Mouse (Mus musculus): ENCODE results near the gene Coro2b. TPM values are rescaled to one million over a fixed set of nuclear protein-coding genes. Genes with fewer than 3 reads are reported as not detected.

Coro2b gene
- polyA plus RNA-seq, 1 experiment from 2014 or later = 11.1 TPM

GRCm38 (mm10) chr9:62543878-62544277, 7.0 kb upstream of the Coro2b start:
- ATAC-seq (ENCODE audit: low read depth) (no peak), DNase-seq (ENCODE audit: low spot score) (no peak)

GRCm38 (mm10) chr9:62541606-62542005, 4.8 kb upstream of the Coro2b start:
- Histone ChIP-seq H3K4me1 (ENCODE audit: control insufficient read depth, insufficient read depth, low read length) (peaks cover 7% of the 10 kb centered on the region; the same call in 1 of the 2 replicates), H3K9me3 (ENCODE audit: control insufficient read depth, low read length) (no peaks in the 10 kb centered on the region), H3K9ac (ENCODE audit: low read depth, low read length) (no peak overlapping the region), H3K27ac (replicated peaks; ENCODE audit: low read depth, low read length) (no peak overlapping the region), H3K27me3 (replicated peaks; ENCODE audit: control insufficient read depth, insufficient read depth, low read length) (no peaks in the 10 kb centered on the region), H3K4me3 (ENCODE audit: low read depth, low read length) (no peak overlapping the region), H3K36me3 (ENCODE audit: control insufficient read depth, insufficient read depth, low read length) (no peaks in the 10 kb centered on the region), H3K4me2 (ENCODE audit: low read depth, low read length) (no peak overlapping the region)
- ATAC-seq (ENCODE audit: low read depth) (no peak), DNase-seq (ENCODE audit: low spot score) (no peak)
- WGBS = 63% methylated on average over 10 of the region's 10 CpGs

More at GRCm38 (mm10) chr9:62543878-62544277, 7.0 kb upstream of the Coro2b start:
- Histone ChIP-seq H3K27me3 (replicated peaks; ENCODE audit: control insufficient read depth, insufficient read depth, low read length) (no peaks in the 10 kb centered on the region), H3K4me1 (ENCODE audit: control insufficient read depth, insufficient read depth, low read length) (0 out of 2 replicates have a peak, but pooled peaks cover 3% of the 10 kb centered on the region), H3K9me3 (ENCODE audit: control insufficient read depth, low read length) (no peaks in the 10 kb centered on the region), H3K27ac (replicated peaks; ENCODE audit: low read depth, low read length) (no peak overlapping the region), H3K36me3 (ENCODE audit: control insufficient read depth, insufficient read depth, low read length) (no peaks in the 10 kb centered on the region), H3K4me2 (ENCODE audit: low read depth, low read length) (no peak overlapping the region), H3K4me3 (ENCODE audit: low read depth, low read length) (no peak overlapping the region), H3K9ac (ENCODE audit: low read depth, low read length) (no peak overlapping the region)
- WGBS = 93% methylated on average over 4 of the region's 4 CpGs

GRCm38 (mm10) chr9:62541182-62541581, 4.3 kb upstream of the Coro2b start:
- Histone ChIP-seq H3K9ac (ENCODE audit: low read depth, low read length) (no peak overlapping the region), H3K27ac (replicated peaks; ENCODE audit: low read depth, low read length) (peak overlapping the region; percentile 72; the same call in 1 of the 2 replicates), H3K4me1 (ENCODE audit: control insufficient read depth, insufficient read depth, low read length) (peaks cover 9% of the 10 kb centered on the region; the same call in 1 of the 2 replicates), H3K4me3 (ENCODE audit: low read depth, low read length) (no peak overlapping the region), H3K36me3 (ENCODE audit: control insufficient read depth, insufficient read depth, low read length) (no peaks in the 10 kb centered on the region), H3K27me3 (replicated peaks; ENCODE audit: control insufficient read depth, insufficient read depth, low read length) (no peaks in the 10 kb centered on the region), H3K9me3 (ENCODE audit: control insufficient read depth, low read length) (no peaks in the 10 kb centered on the region), H3K4me2 (ENCODE audit: low read depth, low read length) (no peak overlapping the region)
- ATAC-seq (ENCODE audit: low read depth) (no peak; the same call in 1 of the 2 replicates), DNase-seq (ENCODE audit: low spot score) (peak; percentile 70)
- 41% methylated on average over 8 of the region's 8 CpGs for WGBS

GRCm38 (mm10) chr9:62540736-62541135, 3.9 kb upstream of the Coro2b start:
- peak overlapping the region; percentile 72; the same call in 1 of the 2 replicates for H3K27ac ChIP-seq (replicated peaks; ENCODE audit: low read depth, low read length)

GRCm38 (mm10) chr9:62540166-62540565, 3.3 kb upstream of the Coro2b start:
- ATAC-seq (ENCODE audit: low read depth) = no peak
- Histone ChIP-seq H3K9ac (ENCODE audit: low read depth, low read length) (no peak overlapping the region), H3K27me3 (replicated peaks; ENCODE audit: control insufficient read depth, insufficient read depth, low read length) (no peaks in the 10 kb centered on the region), H3K4me2 (ENCODE audit: low read depth, low read length) (no peak overlapping the region), H3K27ac (replicated peaks; ENCODE audit: low read depth, low read length) (peak overlapping the region; percentile 72), H3K9me3 (ENCODE audit: control insufficient read depth, low read length) (no peaks in the 10 kb centered on the region), H3K36me3 (ENCODE audit: control insufficient read depth, insufficient read depth, low read length) (no peaks in the 10 kb centered on the region), H3K4me3 (ENCODE audit: low read depth, low read length) (no peak overlapping the region), H3K4me1 (ENCODE audit: control insufficient read depth, insufficient read depth, low read length) (peaks cover 15% of the 10 kb centered on the region)
- WGBS = 78% methylated on average over 9 of the region's 9 CpGs
- no peak for DNase-seq (ENCODE audit: low spot score)

More at GRCm38 (mm10) chr9:62540736-62541135, 3.9 kb upstream of the Coro2b start:
- H3K9ac ChIP-seq (ENCODE audit: low read depth, low read length) = no peak overlapping the region
- no peak overlapping the region for H3K4me3 ChIP-seq (ENCODE audit: low read depth, low read length)
- ATAC-seq (ENCODE audit: low read depth) (peak; percentile 6; the same call in 1 of the 2 replicates), DNase-seq (ENCODE audit: low spot score) (peak; percentile 79)
- H3K36me3 ChIP-seq (ENCODE audit: control insufficient read depth, insufficient read depth, low read length) = no peaks in the 10 kb centered on the region
- 28% methylated on average over 9 of the region's 10 CpGs for WGBS
- H3K4me1 ChIP-seq (ENCODE audit: control insufficient read depth, insufficient read depth, low read length) = peaks cover 14% of the 10 kb centered on the region
- no peaks in the 10 kb centered on the region for H3K27me3 ChIP-seq (replicated peaks; ENCODE audit: control insufficient read depth, insufficient read depth, low read length)
- H3K9me3 ChIP-seq (ENCODE audit: control insufficient read depth, low read length) = no peaks in the 10 kb centered on the region
- H3K4me2 ChIP-seq (ENCODE audit: low read depth, low read length) = no peak overlapping the region

GRCm38 (mm10) chr9:62539251-62539711, 2.4 kb upstream of the Coro2b start:
- no peak overlapping the region for H3K27ac ChIP-seq (replicated peaks; ENCODE audit: low read depth, low read length)
- H3K9me3 ChIP-seq (ENCODE audit: control insufficient read depth, low read length) = no peaks in the 10 kb centered on the region
- H3K4me3 ChIP-seq (ENCODE audit: low read depth, low read length) = no peak overlapping the region
- H3K4me2 ChIP-seq (ENCODE audit: low read depth, low read length) = no peak overlapping the region
- no peaks in the 10 kb centered on the region for H3K36me3 ChIP-seq (ENCODE audit: control insufficient read depth, insufficient read depth, low read length)
- H3K27me3 ChIP-seq (replicated peaks; ENCODE audit: control insufficient read depth, insufficient read depth, low read length) = no peaks in the 10 kb centered on the region
- ATAC-seq (ENCODE audit: low read depth) = no peak
- no peak for DNase-seq (ENCODE audit: low spot score)
- H3K9ac ChIP-seq (ENCODE audit: low read depth, low read length) = no peak overlapping the region
- 84% methylated on average over 9 of the region's 9 CpGs for WGBS
- H3K4me1 ChIP-seq (ENCODE audit: control insufficient read depth, insufficient read depth, low read length) = peaks cover 15% of the 10 kb centered on the region

GRCm38 (mm10) chr9:62537941-62538340, 1.1 kb upstream of the Coro2b start:
- no peak overlapping the region for H3K27ac ChIP-seq (replicated peaks; ENCODE audit: low read depth, low read length)

GRCm38 (mm10) chr9:62536119-62536654, 657 bp downstream of the Coro2b start:
- DNase-seq (ENCODE audit: low spot score) = peak; percentile 54
- Histone ChIP-seq H3K4me1 (ENCODE audit: control insufficient read depth, insufficient read depth, low read length) (peaks cover 33% of the 10 kb centered on the region), H3K27me3 (replicated peaks; ENCODE audit: control insufficient read depth, insufficient read depth, low read length) (no peaks in the 10 kb centered on the region), H3K9me3 (ENCODE audit: control insufficient read depth, low read length) (no peaks in the 10 kb centered on the region), H3K4me3 (ENCODE audit: low read depth, low read length) (peak overlapping the region; percentile 68), H3K9ac (ENCODE audit: low read depth, low read length) (peak overlapping the region; percentile 83), H3K4me2 (ENCODE audit: low read depth, low read length) (peak overlapping the region; percentile 97), H3K36me3 (ENCODE audit: control insufficient read depth, insufficient read depth, low read length) (no peaks in the 10 kb centered on the region), H3K27ac (replicated peaks; ENCODE audit: low read depth, low read length) (peak overlapping the region; percentile 76)
- ATAC-seq (ENCODE audit: low read depth) = peak; percentile 3
- WGBS = 2% methylated on average over 19 of the region's 29 CpGs

More at GRCm38 (mm10) chr9:62537941-62538340, 1.1 kb upstream of the Coro2b start:
- no peak overlapping the region for H3K4me2 ChIP-seq (ENCODE audit: low read depth, low read length)
- no peak overlapping the region for H3K4me3 ChIP-seq (ENCODE audit: low read depth, low read length)
- H3K4me1 ChIP-seq (ENCODE audit: control insufficient read depth, insufficient read depth, low read length) = peaks cover 19% of the 10 kb centered on the region
- H3K9me3 ChIP-seq (ENCODE audit: control insufficient read depth, low read length) = no peaks in the 10 kb centered on the region
- 74% methylated on average over 6 of the region's 6 CpGs for WGBS
- H3K9ac ChIP-seq (ENCODE audit: low read depth, low read length) = no peak overlapping the region
- no peaks in the 10 kb centered on the region for H3K27me3 ChIP-seq (replicated peaks; ENCODE audit: control insufficient read depth, insufficient read depth, low read length)
- H3K36me3 ChIP-seq (ENCODE audit: control insufficient read depth, insufficient read depth, low read length) = no peaks in the 10 kb centered on the region
- ATAC-seq (ENCODE audit: low read depth) (no peak; the same call in 1 of the 2 replicates), DNase-seq (ENCODE audit: low spot score) (peak; percentile 55)

- Histone ChIP-seq H3K4me1 (ENCODE audit: control insufficient read depth, insufficient read depth, low read length) (peaks cover 36% of the 10 kb centered on the region), H3K9ac (ENCODE audit: low read depth, low read length) (peak overlapping the region; percentile 83), H3K27ac (replicated peaks; ENCODE audit: low read depth, low read length) (no peak overlapping the region), H3K4me2 (ENCODE audit: low read depth, low read length) (peak overlapping the region; percentile 97), H3K27me3 (replicated peaks; ENCODE audit: control insufficient read depth, insufficient read depth, low read length) (no peaks in the 10 kb centered on the region), H3K36me3 (ENCODE audit: control insufficient read depth, insufficient read depth, low read length) (no peaks in the 10 kb centered on the region), H3K4me3 (ENCODE audit: low read depth, low read length) (peak overlapping the region; percentile 68), H3K9me3 (ENCODE audit: control insufficient read depth, low read length) (no peaks in the 10 kb centered on the region)
- DNase-seq (ENCODE audit: low spot score) = no peak
- no peak for ATAC-seq (ENCODE audit: low read depth)
- 76% methylated on average over 8 of the region's 8 CpGs for WGBS
Observed at GRCm38 (mm10) chr9:62535566-62535965, 1.3 kb downstream of the Coro2b start.
